Mouse (Mus musculus): ENCODE measurements at regions not wholly inside any gene's neighbourhood (a gene's known extent, or its start where the extent isn't known, plus 50 kb on each side); places are given as distances from the start of the nearest gene placed in this dataset.

DNA sequence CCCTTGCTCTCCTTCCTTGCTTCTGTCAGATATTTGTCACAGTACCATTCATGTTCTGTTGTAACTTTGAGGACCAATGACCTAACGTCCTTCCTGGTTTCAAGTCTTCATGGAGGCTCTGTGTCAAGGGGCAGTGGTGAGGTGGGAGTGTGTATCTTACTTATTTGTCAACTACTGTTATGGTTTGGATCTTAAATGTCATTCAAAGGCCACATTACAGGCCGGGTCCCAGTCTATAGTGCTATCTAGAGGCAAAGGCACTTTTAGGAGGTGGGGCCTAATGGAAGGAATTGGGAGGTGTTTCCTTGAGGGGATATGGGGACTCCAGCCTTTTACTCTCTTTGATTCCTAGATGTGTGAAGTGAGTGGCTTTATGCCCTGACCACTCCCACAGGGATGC lies 91.0 kb upstream of the Ccn6 start:
- Histone ChIP-seq H3K36me3 (ENCODE audit: control insufficient read depth, insufficient read depth, low read length) (no peaks in the 10 kb centered on the region), H3K4me1 (ENCODE audit: control insufficient read depth, insufficient read depth, insufficient read length) (no peaks in the 10 kb centered on the region; the same call in 1 of the 2 replicates), H3K4me3 (ENCODE audit: extremely low read depth, insufficient read depth, insufficient read length) (no peak overlapping the region), H3K27ac (ENCODE audit: insufficient read depth, low read length) (no peak overlapping the region), H3K27me3 (ENCODE audit: control insufficient read depth, insufficient read depth, low read length) (no peaks in the 10 kb centered on the region)
- DNase-seq (ENCODE audit: low read depth in 1 of 2, low spot score in 2 of 2), result no peak
- 84% methylated on average over 2 of the region's 2 CpGs for WGBS
- TF ChIP-seq POLR2A (IDR thresholded peaks at IDR 0.05; ENCODE audit: low read depth, low read length), result no peak
- TF ChIP-seq CTCF (IDR thresholded peaks at IDR 0.05; ENCODE audit: extremely low read depth, insufficient read depth, insufficient read length, insufficient replicate concordance), result no peak

DNA sequence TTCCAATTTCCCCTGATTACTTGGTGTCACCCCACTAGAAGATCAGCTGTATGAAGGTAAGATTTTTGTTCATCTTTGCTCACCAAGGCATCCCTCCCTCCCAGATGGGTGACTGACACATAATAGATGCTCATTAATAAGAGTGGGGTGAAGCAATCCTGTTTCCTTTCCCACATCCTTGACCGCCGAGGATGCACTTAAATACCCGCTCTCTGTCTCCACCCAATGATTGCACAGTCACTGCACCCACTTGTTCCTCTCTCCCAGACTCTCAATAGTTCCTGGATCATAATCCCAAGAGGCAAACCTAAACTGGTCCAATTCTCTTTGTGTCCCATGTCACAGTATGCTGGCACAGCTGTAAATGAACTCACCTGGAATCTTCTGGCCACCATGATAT lies 86.4 kb upstream of the Ccn6 start:
- Histone ChIP-seq H3K4me1 (ENCODE audit: control insufficient read depth, insufficient read depth, insufficient read length) (no peaks in the 10 kb centered on the region; the same call in 1 of the 2 replicates), H3K27me3 (ENCODE audit: control insufficient read depth, insufficient read depth, low read length) (no peaks in the 10 kb centered on the region), H3K36me3 (ENCODE audit: control insufficient read depth, insufficient read depth, low read length) (no peaks in the 10 kb centered on the region), H3K4me3 (ENCODE audit: extremely low read depth, insufficient read depth, insufficient read length) (no peak overlapping the region), H3K27ac (ENCODE audit: insufficient read depth, low read length) (no peak overlapping the region)
- TF ChIP-seq POLR2A (IDR thresholded peaks at IDR 0.05; ENCODE audit: low read depth, low read length) (no peak), CTCF (IDR thresholded peaks at IDR 0.05; ENCODE audit: extremely low read depth, insufficient read depth, insufficient read length, insufficient replicate concordance) (no peak)
- DNase-seq (ENCODE audit: low read depth in 1 of 2, low spot score in 2 of 2), result no peak
- WGBS, result 70% methylated on average over 3 of the region's 3 CpGs

- no peak for TF ChIP-seq POLR2A (IDR thresholded peaks at IDR 0.05; ENCODE audit: low read depth, low read length)
- no peak for TF ChIP-seq CTCF (IDR thresholded peaks at IDR 0.05; ENCODE audit: extremely low read depth, insufficient read depth, insufficient read length, insufficient replicate concordance)
- 84% methylated on average over 4 of the region's 4 CpGs for WGBS
Measured at GRCm38 (mm10) chr10:39248486-39248885, 84.9 kb upstream of the Ccn6 start.

GRCm38 (mm10) chr10:39246984-39247383 lies 83.4 kb upstream of the Ccn6 start:
- 78% methylated on average over 3 of the region's 3 CpGs for WGBS
- H3K27me3 ChIP-seq (ENCODE audit: control insufficient read depth, insufficient read depth, low read length), result no peaks in the 10 kb centered on the region
- H3K27ac ChIP-seq (ENCODE audit: insufficient read depth, low read length), result no peak overlapping the region
- H3K4me3 ChIP-seq (ENCODE audit: extremely low read depth, insufficient read depth, insufficient read length), result no peak overlapping the region
- TF ChIP-seq CTCF (IDR thresholded peaks at IDR 0.05; ENCODE audit: extremely low read depth, insufficient read depth, insufficient read length, insufficient replicate concordance) (no peak), POLR2A (IDR thresholded peaks at IDR 0.05; ENCODE audit: low read depth, low read length) (no peak)
- DNase-seq (ENCODE audit: low read depth in 1 of 2, low spot score in 2 of 2), result no peak
- H3K4me1 ChIP-seq (ENCODE audit: control insufficient read depth, insufficient read depth, insufficient read length), result peaks cover 2% of the 10 kb centered on the region; the same call in 1 of the 2 replicates
- H3K36me3 ChIP-seq (ENCODE audit: control insufficient read depth, insufficient read depth, low read length), result no peaks in the 10 kb centered on the region

More at GRCm38 (mm10) chr10:39248486-39248885, 84.9 kb upstream of the Ccn6 start:
- Histone ChIP-seq H3K27ac (ENCODE audit: insufficient read depth, low read length) (no peak overlapping the region), H3K4me3 (ENCODE audit: extremely low read depth, insufficient read depth, insufficient read length) (no peak overlapping the region), H3K4me1 (ENCODE audit: control insufficient read depth, insufficient read depth, insufficient read length) (no peaks in the 10 kb centered on the region; the same call in 1 of the 2 replicates), H3K36me3 (ENCODE audit: control insufficient read depth, insufficient read depth, low read length) (no peaks in the 10 kb centered on the region), H3K27me3 (ENCODE audit: control insufficient read depth, insufficient read depth, low read length) (no peaks in the 10 kb centered on the region)
- no peak for DNase-seq (ENCODE audit: low read depth in 1 of 2, low spot score in 2 of 2)

- 85% methylated on average over 4 of the region's 4 CpGs for WGBS
Measured at GRCm38 (mm10) chr10:39245141-39245540, 81.5 kb upstream of the Ccn6 start.

DNA sequence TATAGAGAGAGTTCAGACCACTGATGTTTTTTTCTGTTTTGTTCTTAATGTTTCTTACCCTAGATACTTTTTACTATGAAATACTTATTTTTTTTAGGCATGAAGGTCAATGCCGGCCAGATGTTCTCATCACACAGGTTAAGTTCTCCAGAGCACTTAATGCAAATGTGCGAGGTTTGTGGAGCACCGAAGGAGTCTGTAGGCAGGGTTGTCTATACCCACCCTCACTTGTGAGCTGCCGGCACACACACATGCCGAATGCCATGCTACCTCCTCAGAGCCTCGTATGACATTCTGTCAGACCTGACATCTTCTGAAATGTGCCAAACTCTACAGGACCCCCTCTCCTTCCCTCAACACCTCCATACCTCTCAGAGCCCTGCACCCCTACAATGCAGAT lies 80.5 kb upstream of the Ccn6 start:
- Histone ChIP-seq H3K36me3 (ENCODE audit: control insufficient read depth, insufficient read depth, low read length) (no peaks in the 10 kb centered on the region), H3K4me1 (ENCODE audit: control insufficient read depth, insufficient read depth, insufficient read length) (peaks cover 4% of the 10 kb centered on the region), H3K4me3 (ENCODE audit: extremely low read depth, insufficient read depth, insufficient read length) (no peak overlapping the region), H3K27me3 (ENCODE audit: control insufficient read depth, insufficient read depth, low read length) (no peaks in the 10 kb centered on the region), H3K27ac (ENCODE audit: insufficient read depth, low read length) (no peak overlapping the region)
- WGBS, result 92% methylated on average over 6 of the region's 6 CpGs
- DNase-seq (ENCODE audit: low read depth in 1 of 2, low spot score in 2 of 2), result no peak
- TF ChIP-seq CTCF (IDR thresholded peaks at IDR 0.05; ENCODE audit: extremely low read depth, insufficient read depth, insufficient read length, insufficient replicate concordance) (no peak), POLR2A (IDR thresholded peaks at IDR 0.05; ENCODE audit: low read depth, low read length) (no peak)

More at GRCm38 (mm10) chr10:39245141-39245540, 81.5 kb upstream of the Ccn6 start:
- H3K36me3 ChIP-seq (ENCODE audit: control insufficient read depth, insufficient read depth, low read length), result no peaks in the 10 kb centered on the region
- peaks cover 2% of the 10 kb centered on the region; the same call in 1 of the 2 replicates for H3K4me1 ChIP-seq (ENCODE audit: control insufficient read depth, insufficient read depth, insufficient read length)
- TF ChIP-seq POLR2A (IDR thresholded peaks at IDR 0.05; ENCODE audit: low read depth, low read length), result no peak
- TF ChIP-seq CTCF (IDR thresholded peaks at IDR 0.05; ENCODE audit: extremely low read depth, insufficient read depth, insufficient read length, insufficient replicate concordance), result no peak
- no peak overlapping the region for H3K27ac ChIP-seq (ENCODE audit: insufficient read depth, low read length)
- no peaks in the 10 kb centered on the region for H3K27me3 ChIP-seq (ENCODE audit: control insufficient read depth, insufficient read depth, low read length)
- no peak for DNase-seq (ENCODE audit: low read depth in 1 of 2, low spot score in 2 of 2)
- no peak overlapping the region for H3K4me3 ChIP-seq (ENCODE audit: extremely low read depth, insufficient read depth, insufficient read length)

DNA sequence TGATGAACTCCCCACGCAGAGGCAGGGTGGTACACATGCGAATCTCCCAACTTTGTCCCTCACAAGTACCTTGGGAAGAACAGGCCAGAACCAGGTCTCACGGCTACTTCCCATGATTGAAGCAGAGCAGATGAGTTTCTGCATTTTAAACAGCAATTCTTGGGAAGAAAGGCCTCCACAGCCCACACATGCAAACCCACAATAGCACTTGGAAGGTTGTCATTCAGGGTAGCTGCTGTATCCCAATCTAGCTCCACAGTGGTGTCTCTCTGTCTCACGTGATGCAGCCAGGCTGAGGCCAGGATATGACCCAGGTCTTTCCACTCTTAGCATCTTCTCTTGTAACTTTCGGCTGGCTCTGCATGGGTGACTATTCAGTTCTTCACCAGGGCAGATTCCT lies 78.8 kb upstream of the Ccn6 start:
- TF ChIP-seq CTCF (IDR thresholded peaks at IDR 0.05; ENCODE audit: extremely low read depth, insufficient read depth, insufficient read length, insufficient replicate concordance), result no peak
- no peak for TF ChIP-seq POLR2A (IDR thresholded peaks at IDR 0.05; ENCODE audit: low read depth, low read length)
- Histone ChIP-seq H3K27ac (ENCODE audit: insufficient read depth, low read length) (no peak overlapping the region), H3K4me1 (ENCODE audit: control insufficient read depth, insufficient read depth, insufficient read length) (peaks cover 4% of the 10 kb centered on the region), H3K36me3 (ENCODE audit: control insufficient read depth, insufficient read depth, low read length) (no peaks in the 10 kb centered on the region), H3K4me3 (ENCODE audit: extremely low read depth, insufficient read depth, insufficient read length) (no peak overlapping the region), H3K27me3 (ENCODE audit: control insufficient read depth, insufficient read depth, low read length) (no peaks in the 10 kb centered on the region)
- DNase-seq (ENCODE audit: low read depth in 1 of 2, low spot score in 2 of 2), result no peak
- 90% methylated on average over 5 of the region's 5 CpGs for WGBS
